Mouse (Mus musculus) midbrain, embryonic 11.5 days (tissue): ENCODE measurements at regions not wholly inside any gene's neighbourhood (a gene's known extent, or its start where the extent isn't known, plus 50 kb on each side); places are given as distances from the start of the nearest gene placed in this dataset.

Experiments used
- ATAC-seq: fragments of 200-750 bp; cut with Nextera tagmentation; 2 replicates; pipeline ENCODE4 v1.8.0; 2017; ENCODE audit warnings: moderate TSS enrichment, moderate library complexity; ENCODE audit not compliant: low FRiP score
- DNase-seq: peaks from one replicate; pipeline ENCODE4 v3.0.0; 2015; ENCODE audit warnings: low spot score; ENCODE audit errors: missing footprints
- H3K27ac ChIP-seq: fragments of 300-500 bp; sonication (generic); 2 replicates; pipeline ENCODE4 v1.5.1; 2014; ENCODE audit warnings: low read depth, low read length
- H3K27me3 ChIP-seq: fragments of 300-500 bp; sonication (generic); 2 replicates; pipeline ENCODE4 v1.6.1; 2014; ENCODE audit warnings: mild to moderate bottlenecking, low read length, moderate library complexity, mixed read lengths; ENCODE audit not compliant: control insufficient read depth, insufficient read depth
- H3K36me3 ChIP-seq: fragments of 300-500 bp; sonication (generic); 2 replicates; pipeline ENCODE4 v1.6.1; 2014; ENCODE audit warnings: mild to moderate bottlenecking, low read length, moderate library complexity, mixed read lengths; ENCODE audit not compliant: control insufficient read depth, insufficient read depth
- H3K4me1 ChIP-seq: fragments of 300-500 bp; sonication (generic); 2 replicates; pipeline ENCODE4 v1.6.1; 2014; ENCODE audit warnings: low read length; ENCODE audit not compliant: control insufficient read depth, insufficient read depth
- H3K4me2 ChIP-seq: fragments of 300-500 bp; sonication (generic); 2 replicates; pipeline ENCODE4 v1.6.1; 2014; ENCODE audit warnings: mild to moderate bottlenecking, moderate library complexity
- H3K4me3 ChIP-seq: fragments of 300-500 bp; sonication (generic); 2 replicates; pipeline ENCODE4 v1.5.1; 2014; ENCODE audit warnings: low read depth, low read length
- H3K9ac ChIP-seq: fragments of 300-500 bp; sonication (generic); 2 replicates; pipeline ENCODE4 v1.6.1; 2014; ENCODE audit warnings: low read length
- H3K9me3 ChIP-seq: fragments of 300-500 bp; sonication (generic); 2 replicates; pipeline ENCODE4 v1.6.1; 2016; ENCODE audit warnings: low read length; ENCODE audit not compliant: control insufficient read depth
- WGBS: fragments of 180-500 bp; shearing (Covaris S2); extraction: QIAGEN DNeasy Blood & Tissue Kit; methylation state at CpG from one replicate; pipeline ENCODE4 v1.1.7; 2014; 5-methylcytosine and 5-hydroxymethylcytosine counted together

GRCm38 (mm10) chr8:8092551-8092950, 568.5 kb downstream of the Efnb2 start:
- H3K36me3 ChIP-seq, result no peaks in the 10 kb centered on the region
- H3K4me2 ChIP-seq, result no peak overlapping the region
- H3K27ac ChIP-seq, result no peak overlapping the region
- H3K4me3 ChIP-seq, result no peak overlapping the region
- H3K4me1 ChIP-seq, result no peaks in the 10 kb centered on the region
- H3K9me3 ChIP-seq, result no peaks in the 10 kb centered on the region
- no peak overlapping the region for H3K9ac ChIP-seq
- ATAC-seq (no peak), DNase-seq (no peak)
- H3K27me3 ChIP-seq, result no peaks in the 10 kb centered on the region

GRCm38 (mm10) chr8:8084652-8085051, 576.4 kb downstream of the Efnb2 start:
- no peak overlapping the region for H3K4me3 ChIP-seq
- no peak overlapping the region for H3K4me2 ChIP-seq
- H3K9me3 ChIP-seq, result no peaks in the 10 kb centered on the region
- 90% methylated on average over 2 of the region's 2 CpGs for WGBS
- no peak for DNase-seq
- H3K9ac ChIP-seq, result no peak overlapping the region
- no peaks in the 10 kb centered on the region for H3K36me3 ChIP-seq
- H3K4me1 ChIP-seq, result no peaks in the 10 kb centered on the region
- ATAC-seq, result no peak
- no peak overlapping the region for H3K27ac ChIP-seq
- no peaks in the 10 kb centered on the region for H3K27me3 ChIP-seq

GRCm38 (mm10) chr8:8064074-8064473, 597.0 kb downstream of the Efnb2 start:
- H3K4me1 ChIP-seq, result no peaks in the 10 kb centered on the region
- H3K27ac ChIP-seq, result no peak overlapping the region
- WGBS, result 97% methylated on average over 2 of the region's 2 CpGs
- no peaks in the 10 kb centered on the region for H3K27me3 ChIP-seq
- ATAC-seq (no peak), DNase-seq (no peak)
- no peaks in the 10 kb centered on the region for H3K9me3 ChIP-seq
- no peak overlapping the region for H3K9ac ChIP-seq
- H3K4me2 ChIP-seq, result no peak overlapping the region
- H3K4me3 ChIP-seq, result no peak overlapping the region
- no peaks in the 10 kb centered on the region for H3K36me3 ChIP-seq

GRCm38 (mm10) chr8:8054224-8054916, 606.7 kb downstream of the Efnb2 start:
- no peak overlapping the region for H3K4me2 ChIP-seq
- DNase-seq (no peak), ATAC-seq (no peak)
- no peak overlapping the region for H3K27ac ChIP-seq
- WGBS, result 91% methylated on average over 4 of the region's 4 CpGs
- no peaks in the 10 kb centered on the region for H3K9me3 ChIP-seq
- H3K27me3 ChIP-seq, result no peaks in the 10 kb centered on the region
- H3K4me1 ChIP-seq, result no peaks in the 10 kb centered on the region
- no peaks in the 10 kb centered on the region for H3K36me3 ChIP-seq
- no peak overlapping the region for H3K4me3 ChIP-seq
- H3K9ac ChIP-seq, result no peak overlapping the region

GRCm38 (mm10) chr8:8051186-8051585, 609.9 kb downstream of the Efnb2 start:
- Histone ChIP-seq H3K27ac (no peak overlapping the region), H3K27me3 (no peaks in the 10 kb centered on the region; the same call in 1 of the 2 replicates), H3K36me3 (no peaks in the 10 kb centered on the region), H3K9me3 (no peaks in the 10 kb centered on the region), H3K4me3 (no peak overlapping the region), H3K4me2 (no peak overlapping the region), H3K9ac (no peak overlapping the region), H3K4me1 (no peaks in the 10 kb centered on the region)
- DNase-seq (no peak), ATAC-seq (no peak)
- whole genome bisulfite sequencing, result 40% methylated on average over 3 of the region's 3 CpGs

GRCm38 (mm10) chr8:8050778-8051177, 610.3 kb downstream of the Efnb2 start:
- WGBS, result 61% methylated on average over 3 of the region's 3 CpGs
- Histone ChIP-seq H3K9me3 (no peaks in the 10 kb centered on the region), H3K9ac (no peak overlapping the region), H3K27me3 (no peaks in the 10 kb centered on the region; the same call in 1 of the 2 replicates), H3K4me2 (no peak overlapping the region), H3K27ac (no peak overlapping the region), H3K4me1 (no peaks in the 10 kb centered on the region), H3K4me3 (no peak overlapping the region), H3K36me3 (no peaks in the 10 kb centered on the region)
- ATAC-seq (no peak), DNase-seq (no peak)

- H3K36me3 ChIP-seq, result no peaks in the 10 kb centered on the region
- ATAC-seq, result no peak
- no peak overlapping the region for H3K4me3 ChIP-seq
- no peak overlapping the region for H3K27ac ChIP-seq
- WGBS, result 55% methylated on average over 1 of the region's 1 CpGs
- no peak for DNase-seq
- no peaks in the 10 kb centered on the region for H3K9me3 ChIP-seq
- peaks cover 10% of the 10 kb centered on the region for H3K27me3 ChIP-seq
- H3K9ac ChIP-seq, result no peak overlapping the region
- no peaks in the 10 kb centered on the region for H3K4me1 ChIP-seq
- H3K4me2 ChIP-seq, result no peak overlapping the region
Observed at GRCm38 (mm10) chr8:8044926-8045325, 616.1 kb downstream of the Efnb2 start.

- Histone ChIP-seq H3K27me3 (peaks cover 14% of the 10 kb centered on the region), H3K9me3 (no peaks in the 10 kb centered on the region), H3K4me1 (no peaks in the 10 kb centered on the region), H3K4me2 (no peak overlapping the region), H3K36me3 (no peaks in the 10 kb centered on the region), H3K9ac (no peak overlapping the region), H3K27ac (no peak overlapping the region), H3K4me3 (no peak overlapping the region)
- ATAC-seq (no peak), DNase-seq (no peak)
- WGBS, result 92% methylated on average over 2 of the region's 2 CpGs
Observed at GRCm38 (mm10) chr8:8044296-8044695, 616.7 kb downstream of the Efnb2 start.

- WGBS, result 3% methylated on average over 1 of the region's 1 CpGs
- Histone ChIP-seq H3K4me3 (no peak overlapping the region), H3K4me1 (no peaks in the 10 kb centered on the region), H3K27ac (no peak overlapping the region), H3K4me2 (no peak overlapping the region), H3K9ac (no peak overlapping the region), H3K9me3 (no peaks in the 10 kb centered on the region), H3K27me3 (peaks cover 19% of the 10 kb centered on the region), H3K36me3 (no peaks in the 10 kb centered on the region)
- ATAC-seq (peak; percentile 84), DNase-seq (no peak)
Observed at GRCm38 (mm10) chr8:8037929-8038328, 623.1 kb downstream of the Efnb2 start.
